Mouse (Mus musculus) Patski (cell line): ENCODE results near the gene Gen1. TPM values are rescaled to one million over a fixed set of nuclear protein-coding genes. Genes with fewer than 3 reads are reported as not detected.

ENCODE experiments used
- ATAC-seq: fragments of 100-300 bp; one replicate; pipeline ENCODE4 v1.8.0; 2021
- CTCF ChIA-PET: fragments of 350-600 bp; sonication (Branson Sonifier 250); formaldehyde crosslinking; loops from one replicate; lab custom pipeline; 2022; ENCODE audit warnings: inconsistent platforms; lab: Charles Lee
- POLR2A ChIA-PET: fragments of 350-600 bp; sonication (Branson Sonifier 250); formaldehyde crosslinking; loops from one replicate; lab custom pipeline; 2022; ENCODE audit warnings: antibody characterized with exemption, inconsistent platforms; lab: Charles Lee
- DNase-seq: peaks from one replicate; pipeline ENCODE4 v3.0.0-alpha.2; 2011; ENCODE audit warnings: low read depth, low spot score
- H3K27me3 ChIP-seq: fragments of 371-371 bp; one replicate; pipeline ENCODE4 v1.5.1; 2021
- CTCF ChIP-seq: fragments of 100-300 bp; IDR thresholded peaks from one replicate; pipeline ENCODE4 v1.5.1; 2021
- in situ Hi-C: fragments of 300-500 bp; cut with MboI; formaldehyde crosslinking; loops from 3 replicates; pipeline ENCODE4 v1.11.1; 2018; ENCODE audit warnings: low pct_unique_long_range_greater_than_20kb, mixed read lengths
- polyA plus RNA-seq: library from polyadenylated mRNA; unstranded; gene quantifications from one replicate; pipeline ENCODE4 v1.2.3, GENCODE M21; 2021

Gen1 gene
- 4.4 TPM for polyA plus RNA-seq

- no peak for TF ChIP-seq CTCF
- peak; percentile 81 for DNase-seq
- ChIA-PET CTCF (interaction anchor here (1.1 to 2.3 kb wide), 2 partner anchors 9 to 12 kb away, joined by 3 to 11 read pairs; no protein-coding TSS in a partner anchor), POLR2A (interaction anchor here (1.4 kb wide), 1 partner anchor 16 kb away, joined by 3 read pairs; no protein-coding TSS in a partner anchor)
- in situ Hi-C loops: no loop called here
- peak; percentile 90 for ATAC-seq
- H3K27me3 ChIP-seq: no peaks in the 10 kb centered on the region
Observed at GRCm38 (mm10) chr12:11265382-11266281, at the start of gene Gen1, which contains the start of gene Smc6. Gene Gen1 (minus strand): TSS chr12:11265801. Gene Smc6 (plus strand): TSS chr12:11265886.

- H3K27me3 ChIP-seq: no peaks in the 10 kb centered on the region
- no peak for TF ChIP-seq CTCF
- ChIA-PET CTCF (no interaction called here), POLR2A (no interaction called here)
- no peak for DNase-seq
- in situ Hi-C loops: loop anchor here (25.0 kb wide), 1 partner anchor 1923 kb away; the partner anchor contains the start of gene Ddx1
- no peak for ATAC-seq
Observed at GRCm38 (mm10) chr12:11313840-11314239, 48.2 kb upstream of the Gen1 start.

GRCm38 (mm10) chr12:11311106-11311505 is 45.5 kb upstream of the Gen1 start:
- ChIA-PET CTCF (no interaction called here), POLR2A (no interaction called here)
- no peaks in the 10 kb centered on the region for H3K27me3 ChIP-seq
- no peak for TF ChIP-seq CTCF
- DNase-seq: no peak
- ATAC-seq: no peak
- in situ Hi-C loops: loop anchor here (25.0 kb wide), 1 partner anchor 1926 kb away; the partner anchor contains the start of gene Ddx1

DNA sequence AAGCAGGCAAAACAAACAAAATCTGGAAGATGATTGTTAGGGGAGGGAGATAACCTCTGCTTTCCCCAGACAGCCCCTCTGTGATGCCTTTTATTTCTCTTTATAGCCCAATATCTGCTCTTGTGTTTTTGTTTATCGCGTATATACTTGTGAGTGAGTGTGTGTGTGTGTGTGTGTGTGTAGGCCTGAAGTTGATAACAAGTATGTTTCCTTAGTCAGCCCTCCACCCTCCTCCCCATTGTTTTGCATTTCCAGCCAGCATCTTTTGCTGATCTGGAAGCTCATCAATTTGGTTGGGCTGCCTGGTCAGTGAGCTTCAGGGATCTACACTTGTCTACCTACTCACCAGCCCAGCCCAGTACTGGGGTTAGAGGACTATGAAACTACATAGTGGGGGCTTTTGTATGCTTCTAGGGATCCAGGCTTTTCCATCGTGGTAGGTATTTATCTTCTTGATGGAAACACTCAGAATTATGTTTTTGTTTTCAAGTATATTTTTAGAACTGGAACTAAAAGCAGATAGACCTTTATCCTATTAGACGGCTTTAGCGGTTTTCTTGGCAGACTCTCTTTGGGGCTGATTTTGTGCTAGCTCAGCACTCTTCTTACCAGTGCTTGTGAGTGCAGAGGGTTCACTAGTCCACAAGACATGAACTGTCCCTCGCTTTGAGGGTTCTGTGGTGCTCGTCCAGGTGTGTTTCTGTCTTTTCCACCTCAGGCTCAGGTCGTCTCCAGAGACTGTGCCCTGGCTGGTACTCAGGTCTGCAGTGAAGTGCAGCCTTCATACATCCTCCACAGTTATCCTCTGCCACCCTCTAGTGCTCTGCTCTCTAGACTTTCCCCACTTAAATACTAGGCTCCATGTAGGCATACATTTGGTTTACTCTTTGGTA is 41.4 kb upstream of the Gen1 start:
- no peak for ATAC-seq
- DNase-seq: no peak
- ChIA-PET CTCF (interaction anchor here (0.8 kb wide), 1 partner anchor 12 kb away, joined by 3 read pairs; no protein-coding TSS in a partner anchor), POLR2A (no interaction called here)
- H3K27me3 ChIP-seq: no peaks in the 10 kb centered on the region
- in situ Hi-C loops: loop anchor here (25.0 kb wide), 1 partner anchor 1930 kb away; the partner anchor contains the start of gene Ddx1
- no peak for TF ChIP-seq CTCF

GRCm38 (mm10) chr12:11300858-11301257 is 35.3 kb upstream of the Gen1 start:
- ChIA-PET POLR2A (no interaction called here), CTCF (no interaction called here)
- TF ChIP-seq CTCF: no peak
- no peaks in the 10 kb centered on the region for H3K27me3 ChIP-seq
- no peak for ATAC-seq
- no peak for DNase-seq
- in situ Hi-C loops: loop anchor here (25.0 kb wide), 1 partner anchor 1936 kb away; the partner anchor contains the start of gene Ddx1

DNA sequence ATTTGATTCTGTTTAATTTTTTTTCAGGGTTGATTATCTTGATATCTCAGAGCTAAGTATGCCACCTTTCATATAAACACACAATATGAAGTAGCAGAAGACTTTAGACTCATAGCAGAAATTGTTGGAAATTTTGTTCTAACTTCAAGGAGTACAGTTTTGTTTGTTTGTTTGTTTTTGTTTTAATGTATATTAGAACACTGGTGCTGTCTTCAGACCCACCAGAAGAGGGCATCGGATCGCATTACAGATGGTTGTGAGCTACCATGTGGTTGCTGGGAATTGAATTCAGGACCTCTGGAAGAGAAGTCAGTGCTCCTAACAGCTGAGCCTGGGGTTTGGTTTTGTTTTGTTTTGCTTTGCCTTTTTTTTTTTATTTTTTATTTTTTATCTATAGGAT is 20.8 kb upstream of the Gen1 start:
- ChIA-PET POLR2A (no interaction called here), CTCF (no interaction called here)
- in situ Hi-C loops: no loop called here
- TF ChIP-seq CTCF: peak; percentile 34
- no peaks in the 10 kb centered on the region for H3K27me3 ChIP-seq
- ATAC-seq (no peak), DNase-seq (no peak)

DNA sequence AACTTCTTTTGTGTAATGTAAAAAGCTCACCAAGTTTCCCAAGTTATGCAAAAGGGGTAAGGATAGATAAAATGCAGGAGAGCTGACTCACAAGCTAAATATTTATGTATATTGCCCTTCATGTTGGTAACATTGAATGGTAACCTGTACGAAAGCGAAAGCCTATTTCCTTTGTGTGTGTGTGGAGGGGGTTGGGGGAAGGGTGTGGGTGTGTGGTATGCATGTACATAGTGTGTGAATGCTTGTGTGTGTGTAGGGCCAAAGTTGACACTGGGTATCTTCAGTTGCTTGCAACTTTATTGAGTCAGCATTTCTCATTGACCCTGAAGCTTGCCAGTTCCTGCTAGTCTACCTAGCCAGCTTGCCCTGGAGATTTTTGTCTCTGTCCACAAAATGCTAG is 16.0 kb upstream of the Gen1 start:
- DNase-seq: no peak
- in situ Hi-C loops: no loop called here
- ATAC-seq: no peak
- CTCF ChIA-PET: interaction anchor here (1.1 kb wide), 1 partner anchor 18 kb away, joined by 5 read pairs; no protein-coding TSS in a partner anchor
- H3K27me3 ChIP-seq: no peaks in the 10 kb centered on the region
- TF ChIP-seq CTCF: no peak
- POLR2A ChIA-PET: no interaction called here

DNA sequence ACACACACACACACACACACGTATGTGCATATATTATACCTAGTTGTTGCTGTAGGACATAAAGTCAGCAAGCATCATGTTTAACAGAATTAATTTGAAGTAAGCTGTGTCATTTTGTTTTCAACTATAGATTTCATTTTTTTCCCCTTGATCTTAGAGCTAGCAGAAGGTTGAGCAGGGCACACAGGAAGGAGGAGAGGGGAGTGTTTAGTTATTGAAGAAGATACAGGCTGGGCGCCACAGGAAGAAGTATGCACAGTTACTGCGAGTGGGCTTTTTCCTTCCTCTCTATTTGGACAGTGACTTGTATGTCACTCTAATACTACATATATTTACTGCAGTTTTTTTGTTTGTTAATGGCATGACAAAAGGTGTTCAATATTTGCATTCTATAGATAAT is 14.3 kb upstream of the Gen1 start:
- H3K27me3 ChIP-seq: no peaks in the 10 kb centered on the region
- POLR2A ChIA-PET: no interaction called here
- CTCF ChIA-PET: no interaction called here
- in situ Hi-C loops: no loop called here
- no peak for ATAC-seq
- no peak for DNase-seq
- no peak for TF ChIP-seq CTCF

- H3K27me3 ChIP-seq: no peaks in the 10 kb centered on the region
- ChIA-PET POLR2A (interaction anchor here (0.9 kb wide), 1 partner anchor 10 kb away, joined by 4 read pairs; no protein-coding TSS in a partner anchor), CTCF (interaction anchor here (3.1 kb wide), 1 partner anchor 10 kb away, joined by 11 read pairs; no protein-coding TSS in a partner anchor)
- ATAC-seq (no peak), DNase-seq (no peak)
- in situ Hi-C loops: no loop called here
- TF ChIP-seq CTCF: no peak
Observed at GRCm38 (mm10) chr12:11277207-11277606, 11.6 kb upstream of the Gen1 start.

- no peaks in the 10 kb centered on the region for H3K27me3 ChIP-seq
- ChIA-PET CTCF (interaction anchor here (3.1 kb wide), 1 partner anchor 10 kb away, joined by 11 read pairs; no protein-coding TSS in a partner anchor), POLR2A (no interaction called here)
- no peak for TF ChIP-seq CTCF
- DNase-seq: no peak
- ATAC-seq: no peak
- in situ Hi-C loops: no loop called here
Observed at GRCm38 (mm10) chr12:11276632-11277031, 11.0 kb upstream of the Gen1 start.
